Mouse (Mus musculus) G1E (cell line): Measurements from ENCODE around the gene Akt1s1. TPM values are rescaled to one million over a fixed set of nuclear protein-coding genes. Genes with fewer than 3 reads are reported as not detected.

Experiments used
- ATAC-seq: 2 replicates; pipeline ENCODE4 v1.8.0; 2016; ENCODE audit warnings: mild to moderate bottlenecking; ENCODE audit not compliant: insufficient number of reproducible peaks, poor library complexity, low FRiP score, severe bottlenecking; ENCODE audit errors: extremely low read depth
- DNase-seq: peaks from one replicate; pipeline ENCODE4 v3.0.0; 2012; ENCODE audit warnings: low spot score
- H3K27me3 ChIP-seq: 2 replicates; pipeline ENCODE4 v1.6.1; 2012; ENCODE audit warnings: mild to moderate bottlenecking, low read length, inconsistent platforms; ENCODE audit not compliant: insufficient read depth
- H3K36me3 ChIP-seq: replicated peaks from 2 replicates; pipeline ENCODE3; 2012; ENCODE audit warnings: mild to moderate bottlenecking, inconsistent platforms
- H3K4me1 ChIP-seq: 2 replicates; pipeline ENCODE4 v1.6.1; 2012; ENCODE audit warnings: low read depth, low read length, inconsistent platforms, mixed read lengths; ENCODE audit not compliant: insufficient read depth
- H3K4me3 ChIP-seq: 2 replicates; pipeline ENCODE4 v1.5.1; 2012; ENCODE audit warnings: low read depth, mild to moderate bottlenecking, inconsistent platforms, low read length, moderate library complexity, mixed read lengths
- H3K9me3 ChIP-seq: replicated peaks from 2 replicates; pipeline ENCODE4 v1.6.1; 2012; ENCODE audit warnings: inconsistent platforms
- CTCF ChIP-seq: IDR thresholded peaks from 2 replicates; pipeline ENCODE4 v1.5.1; 2012; ENCODE audit warnings: low read depth, low read length, inconsistent platforms, mixed read lengths
- GATA1 ChIP-seq: IDR thresholded peaks from 2 replicates; pipeline ENCODE4 v1.6.1; 2012; ENCODE audit warnings: borderline replicate concordance, low read length, inconsistent platforms, mixed read lengths
- GATA2 ChIP-seq: IDR thresholded peaks from 2 replicates; pipeline ENCODE4 v1.6.1; 2012; ENCODE audit warnings: low read depth, low read length, inconsistent platforms, borderline replicate concordance
- POLR2AphosphoS5 ChIP-seq: IDR thresholded peaks from 2 replicates; pipeline ENCODE4 v1.6.1; 2012; ENCODE audit warnings: low read depth, low read length, inconsistent platforms; ENCODE audit not compliant: insufficient replicate concordance
- TAL1 ChIP-seq: conservative IDR thresholded peaks from 2 replicates; pipeline ENCODE4 v1.6.1; 2012; ENCODE audit warnings: low read depth, low read length, inconsistent platforms, mixed read lengths
- polyA plus RNA-seq: library from polyadenylated mRNA; stranded (reverse); fragments of >175 nt; gene quantifications from 2 replicates; pipeline ENCODE4 v1.2.3, GENCODE M21; 2012
- total RNA-seq, 2 experiments: library from RNA; stranded (forward) in 1 of 2; stranded (reverse) in 1 of 2; fragments of 200-1000 nt in 1 of 2; fragments of >200 nt in 1 of 2; fragmentation: Nextera tagmentation in 1 of 2; gene quantifications; 2 replicates each; pipeline ENCODE4 v1.2.3; 2014 to 2017

The Akt1s1 gene
- total and polyA plus RNA-seq, 3 experiments: 13.3 to 290 (median 23.7) TPM

DNA sequence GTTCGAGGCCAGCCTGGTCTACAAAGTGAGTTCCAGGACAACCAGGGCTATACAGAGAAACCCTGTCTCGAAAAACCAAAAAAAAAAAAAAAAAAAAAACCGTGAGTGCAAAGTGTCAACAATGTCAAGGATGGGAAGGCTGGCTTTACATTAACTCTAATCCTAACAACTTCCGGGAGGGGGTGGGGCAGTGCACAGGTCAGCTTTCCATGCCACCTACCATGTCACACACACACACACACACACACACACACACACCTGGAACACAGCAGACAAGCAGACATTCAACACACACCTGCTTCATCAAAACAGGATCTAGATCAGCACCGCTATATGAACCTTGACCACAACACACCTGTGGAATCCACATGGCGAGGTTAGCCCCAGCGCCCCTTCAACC, 41.4 kb downstream of the Akt1s1 start:
- Histone ChIP-seq H3K27me3 (no peaks in the 10 kb centered on the region), H3K4me1 (peaks cover 57% of the 10 kb centered on the region), H3K4me3 (no peak overlapping the region; the same call in 1 of the 2 replicates), H3K9me3 (no peaks in the 10 kb centered on the region), H3K36me3 (peaks cover 60% of the 10 kb centered on the region)
- DNase-seq (no peak), ATAC-seq (no peak)
- no peak for TF ChIP-seq GATA2
- no peak for TF ChIP-seq CTCF
- no peak for TF ChIP-seq TAL1
- TF ChIP-seq POLR2AphosphoS5: no peak
- TF ChIP-seq GATA1: no peak

DNA sequence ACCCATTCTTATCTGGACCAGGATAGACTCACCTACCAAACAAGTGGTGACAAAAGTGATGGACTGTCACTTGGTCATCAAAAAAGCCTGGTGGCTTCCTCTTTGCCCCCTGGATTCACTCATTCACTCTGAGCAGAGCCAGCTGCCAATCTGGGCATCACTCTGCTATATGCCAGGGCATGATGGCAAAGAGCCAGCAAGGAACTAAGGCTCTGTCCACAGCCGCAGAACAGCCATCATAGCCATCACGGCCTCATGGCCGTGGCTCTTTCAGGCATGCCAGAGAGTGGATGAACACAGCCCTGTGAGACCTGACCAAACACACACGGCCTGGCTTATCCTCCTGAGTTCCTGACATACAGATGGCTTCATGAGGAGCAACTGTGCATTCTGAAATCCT, 41.9 kb downstream of the Akt1s1 start:
- peaks cover 55% of the 10 kb centered on the region for H3K36me3 ChIP-seq
- H3K4me1 ChIP-seq: peaks cover 63% of the 10 kb centered on the region
- TF ChIP-seq POLR2AphosphoS5 (no peak), GATA2 (no peak), CTCF (no peak)
- H3K27me3 ChIP-seq: no peaks in the 10 kb centered on the region
- H3K9me3 ChIP-seq: no peaks in the 10 kb centered on the region
- H3K4me3 ChIP-seq: peak overlapping the region; percentile 11; the same call in 1 of the 2 replicates
- no peak for ATAC-seq
- DNase-seq: no peak

DNA sequence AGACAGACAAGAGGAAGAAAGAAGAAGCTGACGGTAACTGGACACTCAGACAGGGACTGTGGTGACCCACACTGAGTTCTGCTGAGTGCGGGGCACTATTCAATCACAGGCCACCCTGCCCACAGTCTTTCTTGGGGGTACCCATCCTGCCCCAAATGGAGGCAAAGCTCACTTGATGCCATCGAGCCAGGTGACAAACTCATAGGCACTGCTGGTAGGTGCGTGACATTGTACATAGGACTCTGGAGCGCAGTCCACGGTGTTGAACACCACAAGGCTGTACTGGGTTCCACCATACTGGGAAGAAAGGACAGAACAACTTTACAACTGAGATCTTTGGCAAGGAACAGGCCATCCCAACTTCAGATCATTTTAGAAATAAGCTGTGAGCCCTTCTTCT, 42.8 kb downstream of the Akt1s1 start:
- Histone ChIP-seq H3K27me3 (no peaks in the 10 kb centered on the region), H3K4me3 (peak overlapping the region; percentile 91), H3K36me3 (peaks cover 46% of the 10 kb centered on the region), H3K4me1 (peaks cover 65% of the 10 kb centered on the region), H3K9me3 (no peaks in the 10 kb centered on the region)
- ATAC-seq: no peak
- DNase-seq: peak; percentile 16
- TF ChIP-seq POLR2AphosphoS5: no peak
- TF ChIP-seq CTCF: no peak
- TF ChIP-seq GATA1: no peak
- no peak for TF ChIP-seq TAL1
- TF ChIP-seq GATA2: no peak

DNA sequence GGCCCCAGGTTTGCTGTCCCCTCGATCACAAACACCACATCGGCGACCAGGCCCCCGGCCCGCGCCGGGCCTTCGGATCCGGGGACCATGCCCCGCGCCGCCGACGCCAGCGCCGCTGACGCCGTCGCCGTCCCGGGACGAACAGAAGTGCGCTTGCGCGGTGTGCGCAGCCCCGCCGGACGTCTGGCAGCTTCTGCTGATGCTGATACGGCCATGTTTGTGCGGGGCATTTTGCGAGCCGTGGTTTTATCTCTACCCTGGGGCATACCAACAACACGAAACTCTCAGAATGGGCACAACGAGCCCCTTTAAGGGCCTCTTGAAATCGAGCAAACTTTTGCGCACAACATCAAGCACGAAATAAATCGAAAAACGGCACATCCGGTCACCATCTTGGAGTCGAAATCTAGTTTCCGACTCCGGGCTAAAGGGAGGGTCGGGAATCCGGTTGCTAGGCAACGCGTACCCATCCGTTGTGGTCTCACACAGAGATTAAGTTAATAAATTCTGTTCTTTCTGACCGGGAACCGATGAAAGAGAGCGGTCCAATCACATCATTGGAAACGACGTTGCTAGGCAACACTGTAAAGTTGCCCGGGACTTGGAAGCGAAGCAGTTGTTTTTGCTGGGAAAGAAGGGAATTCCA, 43.6 kb downstream of the Akt1s1 start, which contains the start of gene Med25:
TSS of gene Med25 (minus strand) at position 437 of the 646 bp plus-strand sequence.
- H3K36me3 ChIP-seq: peaks cover 43% of the 10 kb centered on the region
- H3K9me3 ChIP-seq: no peaks in the 10 kb centered on the region
- peak within 1 kb of the TSS; percentile 91 for H3K4me3 ChIP-seq
- peaks cover 65% of the 10 kb centered on the region for H3K4me1 ChIP-seq
- peak; percentile 31; the same call in 1 of the 2 replicates for ATAC-seq
- TF ChIP-seq CTCF (no peak), GATA2 (no peak), GATA1 (no peak), TAL1 (no peak), POLR2AphosphoS5 (no peak)
- peak; percentile 89 for DNase-seq
- H3K27me3 ChIP-seq: no peaks in the 10 kb centered on the region

DNA sequence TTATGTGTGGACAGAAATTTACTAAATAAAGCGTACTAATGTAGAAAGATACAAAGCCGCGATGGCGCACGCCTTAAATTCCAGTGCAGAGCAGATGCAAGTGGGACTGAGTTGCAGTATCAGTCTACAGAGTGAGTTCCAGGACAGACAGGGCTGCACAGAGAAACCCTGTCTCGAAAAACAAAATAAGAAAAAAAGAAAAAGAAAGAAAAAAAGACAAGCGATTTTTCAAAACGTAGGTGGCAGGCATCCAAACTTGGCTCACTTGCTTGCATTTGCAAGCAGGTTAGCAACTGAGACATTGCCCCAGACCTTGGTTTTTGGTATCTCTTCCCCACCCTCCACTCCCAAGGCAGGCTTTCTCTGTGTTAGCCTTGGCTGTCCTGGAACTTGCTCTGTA, 44.4 kb downstream of the Akt1s1 start:
- no peak for DNase-seq

DNA sequence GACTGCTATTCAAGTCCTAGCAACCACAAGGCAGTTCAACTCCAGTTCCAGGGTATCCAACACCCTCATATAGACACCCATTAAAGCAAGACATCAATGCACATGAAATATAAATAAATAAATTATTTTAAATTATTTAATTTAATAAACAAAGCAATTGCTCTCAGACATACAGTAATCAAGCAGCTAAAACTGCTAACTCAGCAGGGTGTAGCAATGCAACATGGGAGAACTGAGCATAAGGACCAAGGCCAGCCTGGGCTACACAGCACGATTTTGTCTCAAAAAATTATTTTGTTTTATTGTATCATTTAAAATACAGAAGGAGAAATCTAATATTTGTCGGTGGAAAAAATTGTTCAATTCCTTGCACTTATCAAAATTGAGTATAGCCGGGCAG, 45.4 kb downstream of the Akt1s1 start:
- DNase-seq (no peak), ATAC-seq (no peak)
- peaks cover 43% of the 10 kb centered on the region for H3K36me3 ChIP-seq
- no peaks in the 10 kb centered on the region for H3K27me3 ChIP-seq
- TF ChIP-seq GATA1 (no peak), GATA2 (no peak), TAL1 (no peak), CTCF (no peak), POLR2AphosphoS5 (no peak)
- H3K4me1 ChIP-seq: peaks cover 74% of the 10 kb centered on the region
- no peaks in the 10 kb centered on the region for H3K9me3 ChIP-seq
- H3K4me3 ChIP-seq: no peak overlapping the region

More for the DNA sequence above, 44.4 kb downstream of the Akt1s1 start:
- Histone ChIP-seq H3K9me3 (no peaks in the 10 kb centered on the region), H3K4me1 (peaks cover 73% of the 10 kb centered on the region), H3K36me3 (peaks cover 43% of the 10 kb centered on the region), H3K27me3 (no peaks in the 10 kb centered on the region), H3K4me3 (no peak overlapping the region)
- TF ChIP-seq GATA1 (no peak), TAL1 (no peak), POLR2AphosphoS5 (no peak)
- no peak for ATAC-seq

DNA sequence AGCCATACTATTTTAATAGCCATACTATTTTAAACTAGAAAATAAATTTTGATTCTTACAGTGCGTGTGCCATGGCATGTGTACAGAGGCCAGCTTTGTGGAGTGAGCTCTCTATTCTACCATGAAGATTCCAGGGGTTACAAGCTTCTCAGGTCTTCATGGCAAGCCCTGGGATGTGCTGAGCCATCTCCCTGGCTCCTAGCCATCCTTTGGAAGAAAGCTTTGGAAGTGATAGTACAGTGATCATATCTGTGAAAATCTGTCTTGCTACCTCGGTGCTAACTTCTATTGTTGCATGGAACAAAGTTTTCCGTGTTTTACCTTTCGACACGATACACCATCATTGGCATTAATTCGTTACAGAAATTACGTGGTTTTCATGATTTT, 46.4 kb downstream of the Akt1s1 start:
- Histone ChIP-seq H3K4me3 (peak overlapping the region; percentile 76; the same call in 1 of the 2 replicates), H3K36me3 (peaks cover 45% of the 10 kb centered on the region), H3K4me1 (peaks cover 79% of the 10 kb centered on the region), H3K27me3 (no peaks in the 10 kb centered on the region), H3K9me3 (no peaks in the 10 kb centered on the region)
- TF ChIP-seq GATA2: no peak
- ATAC-seq: no peak
- no peak for DNase-seq
